Mouse (Mus musculus) forelimb bud, embryonic 11.5 days (tissue): ENCODE measurements around the gene Irf2bp2.

ENCODE experiments used
- DNase-seq: peaks from one replicate; pipeline ENCODE4 v3.0.0-alpha.2; 2012; ENCODE audit warnings: low read depth, low spot score

The Irf2bp2 gene

GRCm38 (mm10) chr8:126586599-126587577 is 6.9 kb downstream of the Irf2bp2 start:
- no peak for DNase-seq

GRCm38 (mm10) chr8:126586101-126586500 is 7.7 kb downstream of the Irf2bp2 start:
- DNase-seq: no peak

GRCm38 (mm10) chr8:126585561-126586031 is 8.2 kb downstream of the Irf2bp2 start:
- no peak for DNase-seq

- no peak for DNase-seq
Observed at GRCm38 (mm10) chr8:126584844-126585231, 8.9 kb downstream of the Irf2bp2 start.

GRCm38 (mm10) chr8:126583971-126584843 is 9.6 kb downstream of the Irf2bp2 start:
- peak; percentile 90 for DNase-seq

GRCm38 (mm10) chr8:126583534-126583933 is 10.3 kb downstream of the Irf2bp2 start:
- DNase-seq: no peak

- DNase-seq: no peak
Observed at GRCm38 (mm10) chr8:126583018-126583417, 10.8 kb downstream of the Irf2bp2 start.

GRCm38 (mm10) chr8:126582509-126582908 is 11.3 kb downstream of the Irf2bp2 start:
- no peak for DNase-seq

GRCm38 (mm10) chr8:126581662-126582061 is 12.1 kb downstream of the Irf2bp2 start:
- no peak for DNase-seq

GRCm38 (mm10) chr8:126580826-126581225 is 13.0 kb downstream of the Irf2bp2 start:
- no peak for DNase-seq

- no peak for DNase-seq
Observed at GRCm38 (mm10) chr8:126580086-126580485, 13.7 kb downstream of the Irf2bp2 start.

- DNase-seq: no peak
Observed at GRCm38 (mm10) chr8:126578641-126579040, 15.1 kb downstream of the Irf2bp2 start.

GRCm38 (mm10) chr8:126576919-126577318 is 16.9 kb downstream of the Irf2bp2 start:
- no peak for DNase-seq

GRCm38 (mm10) chr8:126576086-126576485 is 17.7 kb downstream of the Irf2bp2 start:
- no peak for DNase-seq

- DNase-seq: no peak
Observed at GRCm38 (mm10) chr8:126574882-126575637, 18.7 kb downstream of the Irf2bp2 start.

GRCm38 (mm10) chr8:126573878-126574277 is 19.9 kb downstream of the Irf2bp2 start:
- no peak for DNase-seq

- no peak for DNase-seq
Observed at GRCm38 (mm10) chr8:126573079-126573694, 20.6 kb downstream of the Irf2bp2 start.

GRCm38 (mm10) chr8:126571065-126571660 is 22.6 kb downstream of the Irf2bp2 start:
- no peak for DNase-seq

- no peak for DNase-seq
Observed at GRCm38 (mm10) chr8:126570521-126571040, 23.2 kb downstream of the Irf2bp2 start.

GRCm38 (mm10) chr8:126570046-126570445 is 23.7 kb downstream of the Irf2bp2 start:
- DNase-seq: no peak
